Mouse (Mus musculus): Measurements from ENCODE around the gene Tcp10b.

DNA sequence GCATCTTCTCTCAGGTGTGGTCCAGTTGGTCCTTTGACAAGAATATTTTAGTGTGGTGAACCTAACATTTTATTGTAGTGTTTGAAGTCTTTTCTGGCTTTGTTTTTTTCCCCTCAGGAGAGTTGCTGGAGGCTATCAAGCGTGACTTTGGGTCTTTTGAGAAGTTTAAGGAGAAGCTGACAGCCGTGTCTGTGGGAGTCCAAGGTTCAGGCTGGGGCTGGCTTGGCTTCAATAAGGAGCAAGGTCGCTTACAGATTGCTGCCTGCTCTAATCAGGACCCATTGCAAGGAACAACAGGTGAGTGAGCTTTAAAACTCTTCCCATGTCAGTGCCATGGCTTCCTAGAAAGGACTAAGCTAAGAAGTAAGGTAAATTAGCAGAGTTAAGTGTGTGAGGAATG, 47.6 kb upstream of the Tcp10b start:
- no peak for TF ChIP-seq POLR2A (IDR thresholded peaks at IDR 0.05; ENCODE audit: control insufficient read depth, low read depth, low read length)
- TF ChIP-seq CTCF (IDR thresholded peaks at IDR 0.05; ENCODE audit: control insufficient read depth, insufficient read depth, insufficient replicate concordance, low read depth, low read length), result no peak
